Mouse (Mus musculus): Measurements from ENCODE around the gene Nacc2. TPM values are rescaled to one million over a fixed set of nuclear protein-coding genes. Genes with fewer than 3 reads are reported as not detected.

Nacc2 gene
- polyA plus RNA-seq, 1 experiment = 15.0 TPM

GRCm38 (mm10) chr2:26158064-26158463 is 35.0 kb upstream of the Nacc2 start:
- no peak overlapping the region for H3K4me2 ChIP-seq (ENCODE audit: low read depth)
- no peaks in the 10 kb centered on the region for H3K79me2 ChIP-seq (ENCODE audit: control insufficient read depth, insufficient read depth)
- TF ChIP-seq USF1 (IDR thresholded peaks at IDR 0.05; ENCODE audit: low read depth) = no peak
- TF ChIP-seq MYOG (IDR thresholded peaks at IDR 0.05; ENCODE audit: control insufficient read depth in 1 of 3, insufficient read depth in 1 of 3, insufficient read length in 2 of 3, low read depth in 2 of 3) = no peak
- TF ChIP-seq CEBPB (IDR thresholded peaks at IDR 0.05; ENCODE audit: insufficient read depth, poor library complexity, severe bottlenecking) = no peak
- TF ChIP-seq TCF3 (IDR thresholded peaks at IDR 0.05; ENCODE audit: insufficient read length, low read depth) = no peak
- no peak for TF ChIP-seq REST (IDR thresholded peaks at IDR 0.05; ENCODE audit: insufficient read depth, insufficient read length)
- TF ChIP-seq POLR2A (IDR thresholded peaks at IDR 0.05; ENCODE audit: insufficient read length, low read depth) = no peak
- no peak for TF ChIP-seq MYOD1 (IDR thresholded peaks at IDR 0.05; ENCODE audit: control insufficient read depth in 1 of 3, insufficient read length in 2 of 3, low read depth in 2 of 3)
- TF ChIP-seq SRF (IDR thresholded peaks at IDR 0.05; ENCODE audit: control insufficient read depth, insufficient read length, low read depth) = no peak
- no peak for TF ChIP-seq POLR2AphosphoS2 (IDR thresholded peaks at IDR 0.05; ENCODE audit: insufficient read length, low read depth)
- TF ChIP-seq TCF12 (IDR thresholded peaks at IDR 0.05; ENCODE audit: insufficient read depth, poor library complexity, severe bottlenecking) = no peak
- TF ChIP-seq E2F4 (IDR thresholded peaks at IDR 0.05; ENCODE audit: insufficient read depth) = no peak
- no peak for TF ChIP-seq MAX (IDR thresholded peaks at IDR 0.05; ENCODE audit: low read depth)
- no peak overlapping the region for H3ac ChIP-seq (ENCODE audit: control insufficient read depth, insufficient read length)
- H3K27me3 ChIP-seq (ENCODE audit: control insufficient read depth, insufficient read depth, insufficient read length) = peaks cover 23% of the 10 kb centered on the region
- H3K4me3 ChIP-seq = no peak overlapping the region
- no peaks in the 10 kb centered on the region for H3K36me3 ChIP-seq (ENCODE audit: control insufficient read depth, insufficient read depth)

- Histone ChIP-seq H3K4me3 (no peak overlapping the region), H3K4me2 (ENCODE audit: low read depth) (no peak overlapping the region), H3K36me3 (ENCODE audit: control insufficient read depth, insufficient read depth) (no peaks in the 10 kb centered on the region), H3K79me2 (ENCODE audit: control insufficient read depth, insufficient read depth) (no peaks in the 10 kb centered on the region), H3K27me3 (ENCODE audit: control insufficient read depth, insufficient read depth, insufficient read length) (peaks cover 23% of the 10 kb centered on the region), H3ac (ENCODE audit: control insufficient read depth, insufficient read length) (no peak overlapping the region)
- TF ChIP-seq POLR2A (IDR thresholded peaks at IDR 0.05; ENCODE audit: insufficient read length, low read depth) (no peak), TCF3 (IDR thresholded peaks at IDR 0.05; ENCODE audit: insufficient read length, low read depth) (no peak), E2F4 (IDR thresholded peaks at IDR 0.05; ENCODE audit: insufficient read depth) (no peak)
These were observed 33.4 kb upstream of the Nacc2 start for GRCm38 (mm10) chr2:26156191-26156977.

DNA sequence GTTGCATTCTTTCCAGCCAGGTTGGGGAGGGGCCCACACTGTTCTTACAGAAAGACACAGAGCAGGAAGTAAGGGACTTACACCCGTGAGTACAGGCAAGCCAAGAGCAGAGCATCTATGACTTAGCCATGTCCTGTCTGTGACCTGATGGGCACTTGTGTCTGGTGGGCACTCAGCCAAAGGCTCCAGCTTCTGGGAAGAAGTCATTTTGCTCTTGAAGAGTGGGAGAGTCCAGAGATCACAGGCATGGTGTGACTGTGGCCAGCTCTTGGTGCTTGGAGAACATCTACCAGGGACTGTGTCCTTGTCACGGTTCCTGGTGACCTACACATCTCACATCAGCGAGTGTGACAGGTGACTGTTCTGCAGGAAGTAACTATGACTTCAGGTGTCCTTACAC is 32.7 kb upstream of the Nacc2 start:
- H3K36me3 ChIP-seq (ENCODE audit: control insufficient read depth, insufficient read depth) = no peaks in the 10 kb centered on the region
- no peaks in the 10 kb centered on the region for H3K79me2 ChIP-seq (ENCODE audit: control insufficient read depth, insufficient read depth)
- no peak overlapping the region for H3K4me2 ChIP-seq (ENCODE audit: low read depth)
- H3K27me3 ChIP-seq (ENCODE audit: control insufficient read depth, insufficient read depth, insufficient read length) = peaks cover 23% of the 10 kb centered on the region
- H3ac ChIP-seq (ENCODE audit: control insufficient read depth, insufficient read length) = no peak overlapping the region
- no peak for TF ChIP-seq MYOG (IDR thresholded peaks at IDR 0.05; ENCODE audit: control insufficient read depth in 1 of 3, insufficient read depth in 1 of 3, insufficient read length in 2 of 3, low read depth in 2 of 3)
- no peak for TF ChIP-seq E2F4 (IDR thresholded peaks at IDR 0.05; ENCODE audit: insufficient read depth)
- TF ChIP-seq MAX (IDR thresholded peaks at IDR 0.05; ENCODE audit: low read depth) = no peak
- no peak for TF ChIP-seq POLR2AphosphoS2 (IDR thresholded peaks at IDR 0.05; ENCODE audit: insufficient read length, low read depth)
- no peak overlapping the region for H3K4me3 ChIP-seq

- TF ChIP-seq POLR2A (IDR thresholded peaks at IDR 0.05; ENCODE audit: insufficient read length, low read depth) = no peak
- no peak for TF ChIP-seq MAX (IDR thresholded peaks at IDR 0.05; ENCODE audit: low read depth)
- peak in 1 of 3 experiments; percentile 54 for TF ChIP-seq MYOG (IDR thresholded peaks at IDR 0.05; ENCODE audit: control insufficient read depth in 1 of 3, insufficient read depth in 1 of 3, insufficient read length in 2 of 3, low read depth in 2 of 3)
- TF ChIP-seq REST (IDR thresholded peaks at IDR 0.05; ENCODE audit: insufficient read depth, insufficient read length) = no peak
- TF ChIP-seq TCF3 (IDR thresholded peaks at IDR 0.05; ENCODE audit: insufficient read length, low read depth) = no peak
- no peak for TF ChIP-seq MYOD1 (IDR thresholded peaks at IDR 0.05; ENCODE audit: control insufficient read depth in 1 of 3, insufficient read length in 2 of 3, low read depth in 2 of 3)
- no peaks in the 10 kb centered on the region for H3K79me2 ChIP-seq (ENCODE audit: control insufficient read depth, insufficient read depth)
- no peaks in the 10 kb centered on the region for H3K36me3 ChIP-seq (ENCODE audit: control insufficient read depth, insufficient read depth)
- no peak overlapping the region for H3K4me2 ChIP-seq (ENCODE audit: low read depth)
- H3K27me3 ChIP-seq (ENCODE audit: control insufficient read depth, insufficient read depth, insufficient read length) = peaks cover 23% of the 10 kb centered on the region
- H3ac ChIP-seq (ENCODE audit: control insufficient read depth, insufficient read length) = no peak overlapping the region
- H3K4me3 ChIP-seq = no peak overlapping the region
These were observed 31.6 kb upstream of the Nacc2 start for GRCm38 (mm10) chr2:26154586-26154985.

- Histone ChIP-seq H3K27me3 (ENCODE audit: control insufficient read depth, insufficient read depth, insufficient read length) (peaks cover 23% of the 10 kb centered on the region), H3K79me2 (ENCODE audit: control insufficient read depth, insufficient read depth) (no peaks in the 10 kb centered on the region), H3K4me3 (no peak overlapping the region), H3K36me3 (ENCODE audit: control insufficient read depth, insufficient read depth) (no peaks in the 10 kb centered on the region), H3ac (ENCODE audit: control insufficient read depth, insufficient read length) (no peak overlapping the region), H3K4me2 (ENCODE audit: low read depth) (no peak overlapping the region)
- TF ChIP-seq E2F4 (IDR thresholded peaks at IDR 0.05; ENCODE audit: insufficient read depth) (no peak), SRF (IDR thresholded peaks at IDR 0.05; ENCODE audit: control insufficient read depth, insufficient read length, low read depth) (no peak), POLR2AphosphoS2 (IDR thresholded peaks at IDR 0.05; ENCODE audit: insufficient read length, low read depth) (no peak), POLR2A (IDR thresholded peaks at IDR 0.05; ENCODE audit: insufficient read length, low read depth) (no peak), CEBPB (IDR thresholded peaks at IDR 0.05; ENCODE audit: insufficient read depth, poor library complexity, severe bottlenecking) (no peak), MAX (IDR thresholded peaks at IDR 0.05; ENCODE audit: low read depth) (no peak), MYOG (IDR thresholded peaks at IDR 0.05; ENCODE audit: control insufficient read depth in 1 of 3, insufficient read depth in 1 of 3, insufficient read length in 2 of 3, low read depth in 2 of 3) (no peak), TCF3 (IDR thresholded peaks at IDR 0.05; ENCODE audit: insufficient read length, low read depth) (no peak), REST (IDR thresholded peaks at IDR 0.05; ENCODE audit: insufficient read depth, insufficient read length) (no peak), TCF12 (IDR thresholded peaks at IDR 0.05; ENCODE audit: insufficient read depth, poor library complexity, severe bottlenecking) (no peak), USF1 (IDR thresholded peaks at IDR 0.05; ENCODE audit: low read depth) (no peak), MYOD1 (IDR thresholded peaks at IDR 0.05; ENCODE audit: control insufficient read depth in 1 of 3, insufficient read length in 2 of 3, low read depth in 2 of 3) (no peak)
These were observed 30.9 kb upstream of the Nacc2 start for GRCm38 (mm10) chr2:26153909-26154340.
